Mouse (Mus musculus) forebrain, embryonic 14.5 days (tissue): ENCODE measurements around the gene Ccdc171. TPM values are rescaled to one million over a fixed set of nuclear protein-coding genes. Genes with fewer than 3 reads are reported as not detected.
"Not testable (repeated sequence)": the region's sequence is repeated elsewhere in the genome, so short reads cannot be mapped to it uniquely, and the experiment has no call there.

ENCODE experiments used
- ATAC-seq: fragments of 200-750 bp; cut with Nextera tagmentation; 2 replicates; pipeline ENCODE4 v1.8.0; 2017; ENCODE audit warnings: mild to moderate bottlenecking, moderate library complexity
- DNase-seq: peaks from one replicate; pipeline ENCODE4 v3.0.0-alpha.2; 2015; ENCODE audit warnings: low spot score
- H3K27ac ChIP-seq: fragments of 300-500 bp; sonication (generic); 2 replicates; pipeline ENCODE4 v1.5.1; 2014; ENCODE audit warnings: low read depth, mild to moderate bottlenecking, control low read depth, low read length, moderate library complexity
- H3K27me3 ChIP-seq: fragments of 300-500 bp; sonication (generic); replicated peaks from 2 replicates; pipeline ENCODE4 v1.6.1; 2014; ENCODE audit warnings: low read length, control low read depth, mixed read lengths; ENCODE audit not compliant: control insufficient read depth, insufficient read depth
- H3K36me3 ChIP-seq: fragments of 300-500 bp; sonication (generic); 2 replicates; pipeline ENCODE4 v1.6.1; 2014; ENCODE audit warnings: low read length, control low read depth; ENCODE audit not compliant: control insufficient read depth, insufficient read depth
- H3K4me1 ChIP-seq: fragments of 300-500 bp; sonication (generic); 2 replicates; pipeline ENCODE4 v1.6.1; 2014; ENCODE audit warnings: antibody characterized with exemption, low read length, control low read depth; ENCODE audit not compliant: control insufficient read depth, insufficient read depth
- H3K4me2 ChIP-seq: fragments of 300-500 bp; sonication (generic); 2 replicates; pipeline ENCODE4 v1.6.1; 2014; ENCODE audit warnings: mild to moderate bottlenecking, control low read depth, low read length
- H3K4me3 ChIP-seq: fragments of 300-500 bp; sonication (generic); 2 replicates; pipeline ENCODE4 v1.5.1; 2014; ENCODE audit warnings: low read depth, low read length, control low read depth
- H3K9ac ChIP-seq: fragments of 300-500 bp; sonication (generic); 2 replicates; pipeline ENCODE4 v1.6.1; 2014; ENCODE audit warnings: mild to moderate bottlenecking, low read length, control low read depth, moderate library complexity
- H3K9me3 ChIP-seq: fragments of 300-500 bp; sonication (generic); replicated peaks from 2 replicates; pipeline ENCODE4 v1.6.1; 2016; ENCODE audit warnings: low read length, control low read depth, mixed read lengths; ENCODE audit not compliant: control insufficient read depth
- WGBS: fragments of 180-500 bp; shearing (Covaris S2); extraction: QIAGEN DNeasy Blood & Tissue Kit; methylation state at CpG from one replicate; pipeline ENCODE4 v1.1.7; 2014; 5-methylcytosine and 5-hydroxymethylcytosine counted together
- polyA plus RNA-seq: library from polyadenylated mRNA; unstranded; fragments of >200 nt; fragmentation: Nextera tagmentation; extraction: Ambion mirVana; gene quantifications from 2 replicates; pipeline ENCODE4 v1.2.1, GENCODE M21; 2014

The Ccdc171 gene
- 3.8 and 6.1 TPM in 2 replicates for polyA plus RNA-seq

- ATAC-seq: peak; percentile 94
- H3K36me3 ChIP-seq: no peaks in the 10 kb centered on the region
- H3K27me3 ChIP-seq: no peaks in the 10 kb centered on the region
- H3K27ac ChIP-seq: peak within 1 kb of the TSS; percentile 100
- H3K9ac ChIP-seq: peak within 1 kb of the TSS; percentile 85
- H3K9me3 ChIP-seq: no peaks in the 10 kb centered on the region
- peaks cover 8% of the 10 kb centered on the region for H3K4me1 ChIP-seq
- H3K4me2 ChIP-seq: peak within 1 kb of the TSS; percentile 85
- peak; percentile 98 for DNase-seq
- under 1% methylated on average over 69 of the region's 73 CpGs for WGBS
- H3K4me3 ChIP-seq: peak within 1 kb of the TSS; percentile 70
These were observed at the start of gene Ccdc171 for GRCm38 (mm10) chr4:83524843-83525689. Gene Ccdc171, plus strand, starts transcription at chr4:83525545.

- H3K9ac ChIP-seq: peak overlapping the region; percentile 98
- H3K27me3 ChIP-seq: no peaks in the 10 kb centered on the region
- H3K4me2 ChIP-seq: peak overlapping the region; percentile 60
- H3K27ac ChIP-seq: peak overlapping the region; percentile 99; the same call in 1 of the 2 replicates
- DNase-seq: no peak
- H3K4me1 ChIP-seq: peaks cover 11% of the 10 kb centered on the region
- no peak for ATAC-seq
- 16% methylated on average over 12 of the region's 12 CpGs for WGBS
- H3K9me3 ChIP-seq: no peaks in the 10 kb centered on the region
- peaks cover 39% of the 10 kb centered on the region for H3K36me3 ChIP-seq
- peak overlapping the region; percentile 90 for H3K4me3 ChIP-seq
These were observed 40.1 kb upstream of the Ccdc171 start for GRCm38 (mm10) chr4:83485250-83485649.

GRCm38 (mm10) chr4:83485735-83486116, 39.6 kb upstream of the Ccdc171 start:
- ATAC-seq: peak; percentile 85
- peaks cover 35% of the 10 kb centered on the region for H3K36me3 ChIP-seq
- peak overlapping the region; percentile 60 for H3K4me2 ChIP-seq
- H3K4me1 ChIP-seq: peaks cover 11% of the 10 kb centered on the region
- peak overlapping the region; percentile 98 for H3K9ac ChIP-seq
- under 1% methylated on average over 23 of the region's 40 CpGs for WGBS
- peak overlapping the region; percentile 99 for H3K27ac ChIP-seq
- DNase-seq: peak; percentile 96
- H3K27me3 ChIP-seq: no peaks in the 10 kb centered on the region
- no peaks in the 10 kb centered on the region for H3K9me3 ChIP-seq
- peak overlapping the region; percentile 90 for H3K4me3 ChIP-seq

GRCm38 (mm10) chr4:83486117-83486901, 39.0 kb upstream of the Ccdc171 start, which contains the start of gene Psip1:
Gene Psip1, minus strand, starts transcription at chr4:83486459.
- ATAC-seq (peak; percentile 93), DNase-seq (peak; percentile 92)
- peaks cover 11% of the 10 kb centered on the region for H3K4me1 ChIP-seq
- peak within 1 kb of the TSS; percentile 90 for H3K4me3 ChIP-seq
- peak within 1 kb of the TSS; percentile 99 for H3K27ac ChIP-seq
- no peaks in the 10 kb centered on the region for H3K27me3 ChIP-seq
- H3K36me3 ChIP-seq: peaks cover 29% of the 10 kb centered on the region
- H3K9ac ChIP-seq: peak within 1 kb of the TSS; percentile 98
- H3K9me3 ChIP-seq: no peaks in the 10 kb centered on the region
- WGBS: under 1% methylated on average over 52 of the region's 86 CpGs
- H3K4me2 ChIP-seq: peak within 1 kb of the TSS; percentile 60

GRCm38 (mm10) chr4:83489121-83489520, 36.2 kb upstream of the Ccdc171 start:
- Histone ChIP-seq H3K9ac (no peak overlapping the region), H3K27ac (no peak overlapping the region), H3K4me2 (no peak overlapping the region), H3K9me3 (no peaks in the 10 kb centered on the region), H3K27me3 (no peaks in the 10 kb centered on the region), H3K4me3 (no peak overlapping the region), H3K36me3 (peaks cover 7% of the 10 kb centered on the region; the same call in 1 of the 2 replicates), H3K4me1 (peaks cover 7% of the 10 kb centered on the region)
- ATAC-seq (no peak), DNase-seq (no peak)
- WGBS: 23% methylated on average over 5 of the region's 5 CpGs

DNA sequence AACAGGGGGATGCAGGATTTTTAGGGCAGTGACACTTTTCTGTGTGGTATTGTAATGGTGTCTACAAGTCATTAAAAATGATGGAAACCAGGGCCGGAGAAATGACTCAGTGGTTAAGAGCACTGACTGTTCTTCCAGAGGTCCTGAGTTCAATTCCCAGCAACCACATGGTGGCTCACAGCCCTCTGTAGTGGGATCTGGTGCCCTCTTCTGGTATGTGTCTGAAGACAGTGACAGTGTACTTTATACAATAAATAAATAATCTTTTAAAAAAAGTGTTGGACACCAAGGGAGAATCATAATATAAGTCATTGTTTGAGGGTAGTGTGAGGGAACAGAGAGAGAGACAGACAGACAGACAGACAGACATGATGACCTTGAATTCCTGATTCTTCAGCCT, 32.2 kb upstream of the Ccdc171 start:
- no peak overlapping the region for H3K4me3 ChIP-seq
- no peak overlapping the region for H3K9ac ChIP-seq
- ATAC-seq (no peak), DNase-seq (no peak)
- H3K9me3 ChIP-seq: no peaks in the 10 kb centered on the region
- no peaks in the 10 kb centered on the region for H3K4me1 ChIP-seq
- no peaks in the 10 kb centered on the region for H3K27me3 ChIP-seq
- 89% methylated on average over 1 of the region's 1 CpGs for WGBS
- H3K4me2 ChIP-seq: no peak overlapping the region
- H3K27ac ChIP-seq: no peak overlapping the region
- H3K36me3 ChIP-seq: no peaks in the 10 kb centered on the region

DNA sequence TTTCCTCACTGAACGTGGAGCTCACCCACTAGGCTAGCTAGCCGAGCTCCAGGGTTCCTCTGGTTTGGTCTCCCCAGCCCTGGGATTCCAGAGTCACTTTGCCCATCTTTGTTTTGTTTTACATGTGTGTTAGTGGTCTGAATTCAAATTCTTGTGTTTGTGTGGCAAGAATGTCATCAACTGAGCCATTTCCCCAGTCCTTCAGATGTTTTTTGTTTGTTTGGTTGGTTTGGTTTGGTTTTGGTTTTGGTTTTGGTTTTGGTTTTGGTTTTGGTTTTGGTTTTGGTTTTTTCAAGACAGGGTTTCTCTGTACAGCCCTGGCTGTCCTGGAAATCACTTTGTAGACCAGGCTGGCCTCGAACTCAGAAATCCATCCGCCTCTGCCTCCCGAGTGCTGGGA, 28.3 kb upstream of the Ccdc171 start:
- not testable (repeated sequence) for H3K36me3 ChIP-seq, H3K4me1 ChIP-seq, DNase-seq, H3K9me3 ChIP-seq, H3K27ac ChIP-seq, H3K9ac ChIP-seq, H3K4me2 ChIP-seq, H3K27me3 ChIP-seq, ATAC-seq, H3K4me3 ChIP-seq
- WGBS: 91% methylated on average over 5 of the region's 5 CpGs

DNA sequence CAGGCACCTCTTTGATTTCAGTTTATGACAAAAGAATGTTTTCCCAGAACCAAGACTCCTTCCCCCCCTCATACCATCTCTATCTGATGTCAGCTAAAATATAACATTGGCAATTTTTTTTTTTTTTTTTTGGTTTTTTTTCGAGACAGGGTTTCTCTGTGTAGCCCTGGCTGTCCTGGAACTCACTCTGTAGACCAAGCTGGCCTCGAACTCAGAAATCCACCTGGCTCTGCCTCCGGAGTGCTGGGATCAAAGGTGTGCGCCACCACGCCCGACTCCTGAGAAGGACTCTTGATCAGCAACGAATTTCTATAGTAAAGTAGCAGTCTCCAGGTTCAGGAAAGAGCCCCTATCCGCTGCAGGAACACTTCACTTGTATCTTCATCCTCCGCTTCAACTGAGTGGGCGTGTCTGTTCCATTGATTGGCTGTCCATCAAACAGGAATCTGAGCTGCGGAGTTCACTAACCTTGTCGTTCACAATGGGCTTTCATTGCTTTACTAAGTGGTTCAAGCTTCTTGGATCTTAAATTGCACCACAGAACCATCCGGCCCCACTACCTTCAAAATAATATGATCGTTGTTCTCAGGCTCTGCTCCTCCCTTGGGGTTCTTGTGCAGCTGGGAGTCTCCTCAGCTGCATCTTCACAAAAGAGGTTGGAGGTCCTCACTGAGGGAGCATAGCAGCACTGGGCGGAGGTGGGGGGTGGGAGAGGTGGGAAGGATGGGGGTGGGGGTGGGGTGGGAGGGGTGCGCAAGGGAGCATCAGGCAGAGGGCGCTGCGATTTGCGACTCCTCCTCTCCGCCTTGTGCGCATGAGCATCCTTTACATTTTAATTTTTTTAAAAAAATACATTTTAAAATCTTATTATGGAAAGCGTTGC, 24.9 kb upstream of the Ccdc171 start:
- Histone ChIP-seq H3K36me3 (no peaks in the 10 kb centered on the region), H3K9ac (peak overlapping the region; percentile 51), H3K27me3 (no peaks in the 10 kb centered on the region), H3K9me3 (no peaks in the 10 kb centered on the region), H3K4me1 (no peaks in the 10 kb centered on the region), H3K4me3 (peak overlapping the region; percentile 29), H3K4me2 (peak overlapping the region; percentile 53), H3K27ac (peak overlapping the region; percentile 73; the same call in 1 of the 2 replicates)
- ATAC-seq (peak; percentile 91), DNase-seq (peak; percentile 83)
- 4% methylated on average over 22 of the region's 22 CpGs for WGBS
